Mouse (Mus musculus): ENCODE measurements around the gene Actn4. TPM values are rescaled to one million over a fixed set of nuclear protein-coding genes. Genes with fewer than 3 reads are reported as not detected.
A peak's percentile ranks its signal among the peaks of the same experiment; 100 is the strongest.

The Actn4 gene
- total RNA-seq, 2 experiments from 2014 or later = 133 to 160 TPM

- no peak for DNase-seq (ENCODE audit: low spot score in 2 of 2)
These were observed 36.0 kb downstream of the Actn4 start for GRCm38 (mm10) chr7:28926172-28926571.

GRCm38 (mm10) chr7:28925317-28925716 lies 36.8 kb downstream of the Actn4 start:
- DNase-seq (ENCODE audit: low spot score in 2 of 2) = peak in 1 of 2 experiments; percentile 67

- DNase-seq (ENCODE audit: low spot score in 2 of 2) = no peak
These were observed 37.3 kb downstream of the Actn4 start for GRCm38 (mm10) chr7:28924802-28925201.

- DNase-seq (ENCODE audit: low spot score in 2 of 2) = no peak
These were observed 38.3 kb downstream of the Actn4 start for GRCm38 (mm10) chr7:28923865-28924291.

GRCm38 (mm10) chr7:28922606-28923005 lies 39.5 kb downstream of the Actn4 start:
- no peak for DNase-seq (ENCODE audit: low spot score in 2 of 2)

- DNase-seq (ENCODE audit: low spot score in 2 of 2) = no peak
These were observed 40.2 kb downstream of the Actn4 start for GRCm38 (mm10) chr7:28921722-28922465.

GRCm38 (mm10) chr7:28921178-28921577 lies 41.0 kb downstream of the Actn4 start:
- DNase-seq (ENCODE audit: low spot score in 2 of 2) = no peak

- peak; percentile 74 to 89 for DNase-seq (ENCODE audit: low spot score in 2 of 2)
These were observed 42.3 kb downstream of the Actn4 start for GRCm38 (mm10) chr7:28919815-28920214.

GRCm38 (mm10) chr7:28918540-28918939 lies 43.6 kb downstream of the Actn4 start:
- DNase-seq (ENCODE audit: low spot score in 2 of 2) = no peak

GRCm38 (mm10) chr7:28917503-28918426 lies 44.4 kb downstream of the Actn4 start:
- peak; percentile 62 to 86 for DNase-seq (ENCODE audit: low spot score in 2 of 2)

GRCm38 (mm10) chr7:28916491-28916890 lies 45.6 kb downstream of the Actn4 start:
- DNase-seq (ENCODE audit: low spot score in 2 of 2) = no peak

GRCm38 (mm10) chr7:28913171-28913570 lies 49.0 kb downstream of the Actn4 start:
- DNase-seq (ENCODE audit: low spot score in 2 of 2) = no peak

GRCm38 (mm10) chr7:28911632-28912031 lies 50.5 kb downstream of the Actn4 start:
- DNase-seq (ENCODE audit: low spot score in 2 of 2) = no peak

- no peak for DNase-seq (ENCODE audit: low spot score in 2 of 2)
These were observed 54.9 kb downstream of the Actn4 start for GRCm38 (mm10) chr7:28907195-28907594.

GRCm38 (mm10) chr7:28903778-28904177 lies 58.4 kb downstream of the Actn4 start:
- DNase-seq (ENCODE audit: low spot score in 2 of 2) = no peak

GRCm38 (mm10) chr7:28902809-28903208 lies 59.3 kb downstream of the Actn4 start:
- DNase-seq (ENCODE audit: low spot score in 2 of 2) = no peak

GRCm38 (mm10) chr7:28902180-28902579 lies 60.0 kb downstream of the Actn4 start:
- DNase-seq (ENCODE audit: low spot score in 2 of 2) = no peak

GRCm38 (mm10) chr7:28901311-28902125 lies 60.6 kb downstream of the Actn4 start:
- no peak for DNase-seq (ENCODE audit: low spot score in 2 of 2)

GRCm38 (mm10) chr7:28899972-28900371 lies 62.2 kb downstream of the Actn4 start:
- DNase-seq (ENCODE audit: low spot score in 2 of 2) = no peak

GRCm38 (mm10) chr7:28897661-28898060 lies 64.5 kb downstream of the Actn4 start:
- DNase-seq (ENCODE audit: low spot score in 2 of 2) = no peak

- no peak for DNase-seq (ENCODE audit: low spot score in 2 of 2)
These were observed 67.2 kb downstream of the Actn4 start for GRCm38 (mm10) chr7:28894942-28895341.
